Mouse (Mus musculus): ENCODE results near the gene Lsr.
"Not testable (repeated sequence)": the region's sequence is repeated elsewhere in the genome, so short reads cannot be mapped to it uniquely, and the experiment has no call there.

- TF ChIP-seq EP300, CTCF (IDR thresholded peaks at IDR 0.05; ENCODE audit: low read depth): not testable (repeated sequence)
These were observed 48.7 kb downstream of the Lsr start, which contains the start of gene Hamp2 for GRCm38 (mm10) chr7:30924581-30924980.
